Mouse (Mus musculus): ENCODE results near the gene Flnb.
A peak's percentile ranks its signal among the peaks of the same experiment; 100 is the strongest.

Flnb gene

DNA sequence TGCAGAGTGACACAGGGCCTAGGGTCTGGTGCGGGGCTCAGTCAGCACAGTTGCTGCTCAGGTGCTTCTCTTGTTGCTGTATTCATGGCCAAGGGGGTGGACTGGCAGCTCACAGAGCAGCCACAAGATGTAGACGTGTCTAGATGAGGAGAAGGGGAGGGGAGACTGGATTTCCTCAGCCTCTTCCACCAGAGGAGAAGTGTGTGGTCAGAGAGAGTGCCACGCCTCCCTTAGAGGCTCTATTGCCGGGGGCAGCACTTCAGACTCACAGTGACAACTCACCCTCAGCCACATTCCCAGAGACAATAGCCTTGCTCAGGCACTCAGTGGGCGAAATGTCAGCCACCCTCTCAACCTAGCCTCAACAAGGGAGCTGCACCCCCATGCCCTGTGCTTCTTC lies 127.5 kb downstream of the Flnb start:
- no peak for DNase-seq

DNA sequence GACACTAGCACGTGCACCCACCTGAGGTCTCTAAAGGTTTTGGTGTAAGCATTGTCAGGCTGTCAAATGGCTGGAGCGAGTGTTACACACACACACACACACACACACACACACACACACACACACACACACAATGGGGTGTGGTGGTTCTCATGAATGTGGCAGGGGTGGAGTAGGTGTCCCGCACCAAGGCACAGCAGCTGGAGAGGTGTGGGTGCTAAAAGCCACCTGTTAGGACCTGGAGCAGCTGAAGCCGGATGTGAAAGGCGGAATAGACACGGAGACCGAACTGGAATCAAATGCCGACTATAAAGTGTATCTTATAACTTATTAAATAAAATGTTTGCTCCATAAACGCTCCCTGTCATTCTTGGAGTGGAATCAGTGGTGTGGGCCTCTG lies 133.5 kb downstream of the Flnb start:
- DNase-seq, result no peak

DNA sequence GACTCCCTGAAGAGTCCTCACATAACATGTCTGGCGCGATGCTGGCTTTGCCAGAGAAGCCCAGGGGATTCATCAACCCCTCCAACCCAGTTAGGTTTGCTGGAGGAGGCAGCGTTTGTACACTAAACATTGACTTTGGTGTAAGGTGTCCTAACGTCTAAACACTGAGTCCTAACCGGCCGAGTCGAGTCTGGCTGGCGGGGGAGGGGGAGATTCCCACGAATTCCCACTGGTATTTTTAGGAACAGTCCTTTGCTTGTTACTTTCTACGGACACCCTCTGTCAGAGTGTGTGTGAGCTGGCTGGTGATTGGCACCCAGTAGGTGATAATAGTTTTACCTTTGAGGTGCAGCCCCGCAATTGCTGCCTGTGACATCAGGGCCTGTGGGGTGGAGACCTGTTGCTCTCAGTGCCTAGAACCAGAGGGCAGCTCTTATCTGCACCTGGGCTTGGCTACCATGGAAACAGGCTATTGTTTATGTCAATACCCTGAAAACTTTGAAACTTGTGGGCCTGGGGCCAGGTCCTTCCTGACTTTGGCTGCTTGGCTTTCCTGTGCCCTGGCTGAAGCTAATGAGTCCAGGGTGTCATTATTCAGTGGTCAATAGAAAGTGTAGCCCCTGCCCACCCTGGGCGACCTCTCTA lies 135.0 kb downstream of the Flnb start:
- no peak for DNase-seq

DNA sequence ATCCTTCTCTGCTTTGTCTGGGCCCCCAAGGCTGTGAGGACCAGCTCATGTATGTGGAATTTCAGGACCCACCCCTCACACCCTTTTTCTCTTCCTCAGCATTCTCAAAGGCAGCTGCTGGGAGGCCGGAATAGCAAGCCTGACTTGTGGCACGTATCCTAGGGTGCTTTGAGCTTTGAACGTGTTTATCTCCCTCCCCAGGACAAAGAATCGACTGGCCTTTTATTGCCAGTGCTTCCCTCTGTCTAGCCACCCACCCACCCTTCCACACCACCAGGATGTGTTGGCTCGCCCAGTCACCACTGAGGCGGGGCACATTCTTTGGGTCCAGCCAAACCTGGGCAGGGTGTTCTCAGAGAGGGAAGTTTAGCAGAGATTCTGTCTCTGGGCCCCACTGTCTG lies 136.3 kb downstream of the Flnb start:
- no peak for DNase-seq

DNA sequence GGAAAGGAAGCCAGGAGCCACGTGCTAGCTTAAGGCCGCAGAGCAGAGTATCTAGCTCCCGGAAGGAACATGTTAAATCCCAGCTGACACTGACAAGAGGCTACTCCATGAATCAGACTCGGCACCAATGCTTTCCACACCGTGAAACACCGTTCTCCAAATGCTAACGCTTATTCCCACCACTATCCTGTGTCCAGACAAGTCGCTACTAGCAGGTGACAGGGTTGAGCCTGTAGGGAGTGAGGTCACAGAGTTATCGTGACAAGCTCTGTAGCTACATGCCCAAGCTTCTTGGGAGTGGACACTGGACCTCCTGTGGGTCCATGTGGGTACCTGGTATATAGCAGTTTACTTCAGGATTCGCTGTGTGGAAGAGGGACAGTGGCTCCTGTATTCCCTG lies 138.7 kb downstream of the Flnb start:
- DNase-seq, result no peak

DNA sequence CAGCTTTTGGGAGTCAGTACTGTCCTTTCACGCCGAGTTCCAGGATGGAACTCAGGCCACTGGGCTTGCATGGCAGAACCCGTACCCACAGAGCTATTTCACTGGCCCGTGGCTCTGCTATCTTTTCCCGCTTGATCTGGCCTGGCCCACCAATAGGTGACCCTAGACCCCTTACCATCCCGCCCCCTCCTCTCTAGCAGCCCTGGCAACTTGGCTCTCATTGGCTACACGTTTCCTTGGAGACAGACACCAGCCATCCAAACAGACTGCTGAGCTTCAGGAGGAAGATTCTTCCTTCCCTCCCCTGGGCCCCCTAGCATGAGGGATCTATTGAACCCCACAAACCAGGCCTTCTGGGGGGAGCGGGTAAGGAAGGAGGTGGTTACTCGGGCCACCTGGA lies 139.3 kb downstream of the Flnb start, which contains the start of gene Gm45521:
Gene Gm45521 (plus strand): TSS at position 240 of the 400 bp plus-strand sequence.
- DNase-seq, result no peak

DNA sequence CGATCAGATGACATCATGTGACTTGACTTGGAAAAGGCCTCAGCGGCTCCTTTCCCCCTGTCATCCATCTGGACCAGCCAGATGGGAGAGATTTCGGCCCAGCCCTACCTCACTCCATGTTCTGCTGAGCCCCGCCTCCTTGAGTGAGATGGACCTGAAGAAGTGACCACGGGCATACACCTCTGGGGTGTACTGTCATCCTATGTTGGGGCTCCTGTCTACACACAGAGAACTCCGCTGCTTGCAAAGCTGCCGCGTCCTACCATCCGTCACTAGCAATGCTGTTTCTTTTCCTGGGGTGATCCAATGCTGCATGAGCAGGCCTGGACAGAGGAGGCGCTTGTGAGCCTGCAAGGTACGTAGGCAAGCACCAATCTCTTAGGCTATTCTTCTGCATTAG lies 142.9 kb downstream of the Flnb start:
- peak; percentile 63 for DNase-seq

DNA sequence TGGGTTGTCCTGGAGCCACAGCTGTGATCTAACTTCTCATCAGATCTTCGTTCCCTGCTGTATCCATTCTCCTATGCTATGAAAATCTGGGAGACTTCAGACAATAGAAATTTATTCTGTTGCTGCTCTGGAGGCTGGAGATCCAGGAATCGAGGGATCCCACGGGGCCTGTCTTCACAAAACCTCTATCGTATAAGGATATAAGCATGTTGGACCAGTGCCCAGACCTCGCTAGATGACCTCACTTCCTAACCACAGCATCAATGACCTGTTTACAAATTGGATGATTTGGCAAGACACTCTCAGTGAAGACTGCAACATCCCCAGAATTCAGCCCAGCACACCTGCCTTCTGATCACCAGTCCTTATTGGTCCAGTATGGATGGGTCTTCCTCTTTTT lies 144.0 kb downstream of the Flnb start:
- no peak for DNase-seq

DNA sequence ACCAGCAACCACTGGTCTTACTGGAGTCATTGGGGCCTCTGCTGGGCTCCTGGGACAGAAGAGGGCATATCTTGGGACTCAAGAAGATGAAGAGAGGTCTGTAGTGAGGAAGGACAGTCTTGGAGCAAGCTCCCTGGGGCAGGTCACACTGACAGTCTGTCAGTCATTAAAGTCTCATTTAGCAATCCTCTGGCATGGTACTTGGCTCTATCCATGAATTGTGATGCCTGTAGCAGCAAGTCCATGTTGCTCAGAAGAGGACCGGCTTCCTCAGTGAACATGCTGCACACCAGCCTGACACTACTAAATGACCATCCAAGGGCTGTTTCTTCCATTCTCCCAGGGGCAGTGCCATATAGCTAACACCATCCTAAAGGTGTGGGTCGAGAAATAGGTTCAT lies 144.9 kb downstream of the Flnb start:
- no peak for DNase-seq

DNA sequence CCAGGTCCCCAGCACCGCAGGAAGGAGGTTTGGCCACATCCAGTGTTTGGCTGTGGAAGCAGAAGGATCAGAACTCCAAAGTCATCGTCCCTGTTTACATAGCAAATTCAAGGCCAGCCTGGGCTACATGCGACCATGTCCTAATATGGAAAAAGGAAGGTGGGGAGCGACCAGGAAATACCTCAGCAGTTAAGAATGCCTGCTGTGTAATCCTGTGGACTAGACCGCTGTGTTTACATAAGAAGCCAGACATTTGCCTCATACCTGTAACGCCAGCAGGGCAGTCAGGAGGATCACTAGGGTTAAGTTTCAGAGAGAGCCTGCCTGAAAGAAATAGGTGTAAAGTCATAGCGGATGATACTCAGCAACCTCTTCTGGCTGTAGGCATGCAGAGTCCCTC lies 145.4 kb downstream of the Flnb start:
- no peak for DNase-seq

DNA sequence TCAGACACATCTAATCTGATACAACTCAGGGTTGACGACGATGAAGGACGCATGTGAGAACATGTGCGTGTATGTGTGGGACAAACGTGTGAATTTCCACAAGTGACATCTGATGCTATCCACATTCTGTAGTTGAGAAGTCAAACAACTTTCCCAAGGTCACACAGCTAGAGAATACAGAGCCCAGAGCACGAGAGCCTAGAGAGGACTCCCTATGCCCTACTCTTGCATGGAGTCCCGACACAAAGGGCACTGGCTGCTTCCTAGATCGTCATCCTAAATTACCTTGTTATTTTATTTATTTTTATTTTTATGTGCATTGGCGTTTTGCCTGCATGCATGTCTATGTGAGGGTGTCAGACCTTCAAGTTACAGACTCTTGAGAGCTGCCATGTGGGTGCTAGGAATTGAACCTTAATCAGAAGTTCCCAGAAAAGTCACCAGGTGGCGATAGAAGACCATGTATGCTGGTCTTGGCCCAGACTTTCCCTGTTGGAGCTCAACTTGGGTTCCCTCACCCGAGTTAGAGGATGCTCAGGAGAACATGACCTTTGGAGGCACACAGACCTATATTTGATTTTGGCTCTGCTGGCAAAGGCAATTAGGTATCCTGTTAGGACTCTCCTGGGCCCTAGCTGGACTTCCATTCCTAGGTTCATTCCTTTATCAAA lies 146.6 kb downstream of the Flnb start:
- peak; percentile 69 for DNase-seq

DNA sequence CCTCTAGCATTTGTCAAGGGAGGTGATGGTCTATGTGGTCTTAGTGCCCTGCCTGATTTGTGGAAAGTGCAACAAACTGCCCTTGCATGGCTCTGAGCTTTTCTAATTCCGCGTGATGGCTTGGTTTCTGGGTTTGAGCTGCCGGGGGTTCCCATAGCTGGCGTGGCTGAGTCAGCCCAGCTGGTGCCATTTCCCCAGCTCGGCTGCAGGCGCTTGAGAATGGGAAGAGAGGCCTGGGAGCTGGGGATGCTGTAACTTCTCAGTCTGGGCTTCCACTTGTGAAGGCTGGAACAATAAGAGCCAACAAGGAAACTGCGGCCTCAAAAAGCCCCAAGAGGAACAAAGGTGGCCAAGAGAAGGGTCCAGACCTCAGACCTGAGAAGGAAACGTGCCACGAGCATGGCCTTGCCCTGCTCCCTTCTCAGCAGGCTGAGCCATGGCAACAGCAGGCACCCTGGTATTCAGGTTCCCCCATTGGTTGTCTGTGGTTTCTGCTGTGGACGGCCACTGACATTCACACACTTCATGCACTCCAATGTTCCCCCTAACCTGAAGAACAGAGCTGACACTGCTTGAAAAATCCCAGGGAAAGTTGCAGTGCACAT lies 154.2 kb downstream of the Flnb start:
- no peak for DNase-seq

DNA sequence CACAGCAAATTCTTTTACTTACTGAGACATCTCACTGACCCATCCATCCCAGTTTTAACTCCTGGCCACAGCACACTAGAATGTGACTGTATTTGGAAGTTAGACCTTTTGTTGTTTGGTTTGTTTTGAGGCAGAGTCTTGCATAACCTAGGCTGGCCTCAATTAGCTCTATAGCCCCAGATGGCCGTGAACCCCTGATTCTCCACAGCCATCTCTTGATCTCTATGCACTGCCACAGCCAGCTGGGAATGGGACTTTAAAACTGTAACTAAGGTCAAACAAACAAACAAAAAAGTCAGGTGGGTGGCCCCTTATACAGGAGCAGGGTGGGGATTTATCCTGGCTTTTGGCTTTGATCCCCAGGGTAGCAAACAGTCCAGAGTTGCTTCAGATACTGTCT lies 156.9 kb downstream of the Flnb start:
- no peak for DNase-seq

DNA sequence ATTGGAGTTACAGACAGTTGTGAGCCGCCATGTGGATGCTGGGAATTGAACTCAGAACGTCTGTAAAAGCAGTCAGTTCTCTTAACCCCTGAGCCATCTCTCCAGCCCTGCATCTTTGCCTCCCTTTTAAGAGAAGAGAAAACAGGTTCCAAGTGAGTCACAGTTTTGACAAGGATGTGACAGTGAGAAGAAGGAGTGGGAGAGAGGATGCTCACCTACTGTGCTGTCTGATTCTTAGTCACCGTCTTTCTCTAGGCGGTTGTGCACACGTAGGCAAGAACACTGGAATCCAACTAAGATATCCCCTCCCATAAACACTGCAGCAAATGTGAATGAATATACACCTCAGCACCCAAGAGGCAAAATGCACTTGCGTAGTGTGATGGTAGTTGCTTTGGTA lies 157.4 kb downstream of the Flnb start:
- DNase-seq, result peak; percentile 31

DNA sequence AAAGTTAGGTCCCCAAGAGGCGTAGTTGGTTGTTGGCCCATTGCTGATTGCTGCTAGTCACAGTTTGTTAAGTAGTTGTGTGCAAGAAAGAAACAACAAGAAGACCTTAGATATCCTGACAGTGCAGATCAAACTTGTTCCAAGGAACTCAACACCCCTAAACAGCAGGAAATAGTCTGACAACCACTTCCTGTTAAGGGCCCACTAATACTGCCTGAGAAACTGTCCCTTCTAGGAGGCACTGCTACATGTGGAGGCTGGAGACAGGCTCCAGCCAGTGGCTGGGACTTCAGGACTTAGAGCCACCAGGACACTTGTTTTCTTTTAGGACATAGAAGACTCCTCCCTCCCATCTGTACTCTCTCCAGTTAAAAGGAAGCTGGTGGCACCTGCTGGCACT lies 159.7 kb downstream of the Flnb start:
- no peak for DNase-seq

DNA sequence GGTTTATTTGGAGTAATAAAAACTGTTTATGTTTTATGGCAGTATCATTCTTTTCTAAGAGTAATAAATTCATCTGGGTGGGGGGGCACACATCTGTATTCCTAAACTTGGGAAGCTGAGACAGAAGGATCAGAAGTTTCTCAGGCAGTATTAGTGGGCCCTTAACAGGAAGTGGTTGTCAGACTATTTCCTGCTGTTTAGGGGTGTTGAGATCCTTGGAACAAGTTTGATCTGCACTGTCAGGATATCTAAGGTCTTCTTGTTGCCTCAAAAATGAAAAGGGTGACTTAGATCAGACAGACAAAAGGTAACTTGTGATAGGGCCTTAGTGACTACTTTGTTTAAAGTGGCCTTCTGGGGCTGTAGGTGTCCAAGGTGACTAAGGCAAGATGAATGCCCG lies 160.4 kb downstream of the Flnb start:
- no peak for DNase-seq

DNA sequence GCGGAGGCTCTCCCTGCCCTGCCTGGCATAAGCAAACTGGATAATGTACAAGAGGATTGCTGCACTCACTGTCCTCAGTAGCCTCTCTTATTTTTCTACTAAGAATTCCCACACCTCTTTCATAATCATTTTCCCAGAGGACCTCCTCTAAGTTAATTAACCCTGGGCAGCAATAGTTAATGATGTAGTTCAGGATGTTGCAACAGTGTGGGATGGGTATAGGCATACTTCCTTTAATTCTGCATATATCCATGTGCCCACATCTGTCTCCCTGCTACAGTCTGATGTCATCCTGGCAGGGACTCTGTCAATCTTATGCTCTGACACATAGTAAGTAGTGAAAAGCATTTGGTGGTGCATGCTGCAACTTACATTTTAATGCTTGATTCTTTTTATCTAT lies 163.5 kb downstream of the Flnb start:
- no peak for DNase-seq

DNA sequence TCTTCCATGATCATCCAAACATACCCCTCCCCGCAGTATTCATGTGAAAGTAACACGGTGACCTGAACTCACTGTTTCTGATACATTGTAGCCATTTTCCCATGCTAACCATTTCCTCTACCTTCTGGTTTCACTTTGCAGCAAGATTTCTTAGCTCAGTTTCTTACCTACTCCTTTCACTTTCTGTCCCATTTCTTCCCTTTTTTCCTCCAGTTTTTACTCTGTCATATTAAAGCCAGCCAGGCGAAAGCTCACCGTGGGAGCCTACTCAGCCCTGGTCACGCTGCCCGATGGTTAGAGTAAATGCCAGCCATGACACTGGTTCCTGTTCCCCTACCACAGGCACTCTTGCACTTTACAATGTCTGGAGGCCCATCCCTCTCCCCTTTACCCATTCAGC lies 169.2 kb downstream of the Flnb start:
- no peak for DNase-seq

DNA sequence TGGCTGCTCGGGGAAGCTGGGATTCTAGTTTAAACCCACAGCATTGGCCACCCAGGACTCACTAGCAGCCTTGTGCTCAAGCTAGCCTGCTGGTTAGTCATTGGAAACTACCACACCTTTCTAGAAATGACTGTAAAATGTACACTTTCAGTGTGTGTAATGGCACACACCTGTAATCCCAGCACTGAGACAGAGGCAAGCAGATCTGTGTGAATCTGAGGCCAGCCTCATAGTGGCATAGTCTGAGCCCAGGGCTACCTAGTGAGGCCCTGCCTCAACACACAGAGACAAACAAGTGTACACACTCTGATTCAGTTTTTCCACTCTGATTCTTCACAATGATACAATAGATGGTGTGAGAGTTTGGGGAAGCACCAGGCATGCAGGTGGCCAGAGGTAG lies 171.6 kb downstream of the Flnb start:
- no peak for DNase-seq

DNA sequence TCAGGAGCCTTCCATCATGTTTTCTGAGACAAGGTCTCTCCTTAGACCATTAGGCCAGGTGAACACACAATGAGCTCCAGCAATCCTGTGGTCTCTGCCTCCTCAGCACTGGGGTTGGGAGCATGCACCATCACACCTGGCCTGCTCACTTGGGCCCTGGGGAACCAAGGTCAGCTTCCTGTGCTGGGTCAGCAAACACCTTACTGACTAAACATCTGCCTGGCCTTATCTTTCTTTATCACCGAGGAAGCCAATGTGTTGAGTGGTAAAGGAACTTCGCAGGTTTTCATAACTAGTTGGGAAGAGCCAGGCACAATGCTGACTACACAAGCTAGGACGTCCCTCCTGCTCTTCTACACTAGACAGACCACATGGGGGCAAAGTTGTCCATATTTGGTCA lies 172.2 kb downstream of the Flnb start:
- no peak for DNase-seq

DNA sequence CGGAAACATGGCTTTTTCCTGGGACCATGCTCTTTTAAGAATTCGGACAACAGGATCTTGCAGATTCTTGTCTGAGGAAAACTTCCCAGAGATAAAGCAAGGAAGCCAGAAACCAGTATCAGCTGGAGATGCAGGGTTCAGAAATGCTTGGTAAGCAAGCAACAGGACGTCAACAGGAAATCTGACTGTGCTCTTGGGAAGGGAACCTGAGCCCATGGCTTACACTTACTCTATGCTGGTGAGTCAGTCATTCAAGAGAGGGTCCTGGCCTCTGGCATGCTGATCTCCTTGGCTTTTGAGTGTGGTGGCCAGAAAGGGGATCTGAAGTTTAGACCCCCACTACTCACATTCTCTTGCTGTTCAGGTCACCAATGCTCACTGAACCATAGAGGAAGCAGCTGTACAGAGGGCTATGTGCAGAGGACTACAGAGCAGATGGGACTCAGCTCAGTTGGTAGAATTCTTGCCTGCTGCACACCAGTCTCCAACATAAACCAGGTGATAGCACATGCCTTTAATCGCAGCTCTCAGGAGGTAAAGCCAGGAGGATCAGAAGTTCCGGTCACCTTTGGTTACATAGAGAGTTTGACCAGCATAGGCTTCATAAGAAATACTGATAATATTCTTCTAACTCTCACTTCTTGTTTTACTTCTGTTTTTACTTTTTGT lies 173.5 kb downstream of the Flnb start:
- no peak for DNase-seq

DNA sequence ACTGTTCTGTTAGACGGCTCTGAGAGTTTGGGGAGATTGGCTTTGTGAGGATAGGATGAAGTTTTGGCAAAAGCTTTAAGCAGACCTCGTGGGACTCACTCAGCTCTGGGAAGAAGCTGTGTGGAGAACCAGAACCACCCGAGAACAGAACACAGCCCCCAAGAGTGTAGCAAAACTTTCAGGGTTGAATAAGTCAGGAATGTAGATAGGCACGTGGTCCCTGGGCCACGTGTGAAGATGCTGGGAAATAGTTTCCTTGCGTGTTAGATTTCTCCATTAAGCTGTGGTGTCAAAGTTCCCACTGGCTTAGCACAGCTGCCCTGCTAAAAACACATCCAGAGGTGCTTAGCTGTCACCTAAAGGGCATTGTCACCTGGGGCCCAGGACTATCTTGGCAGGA lies 174.4 kb downstream of the Flnb start:
- DNase-seq, result no peak

DNA sequence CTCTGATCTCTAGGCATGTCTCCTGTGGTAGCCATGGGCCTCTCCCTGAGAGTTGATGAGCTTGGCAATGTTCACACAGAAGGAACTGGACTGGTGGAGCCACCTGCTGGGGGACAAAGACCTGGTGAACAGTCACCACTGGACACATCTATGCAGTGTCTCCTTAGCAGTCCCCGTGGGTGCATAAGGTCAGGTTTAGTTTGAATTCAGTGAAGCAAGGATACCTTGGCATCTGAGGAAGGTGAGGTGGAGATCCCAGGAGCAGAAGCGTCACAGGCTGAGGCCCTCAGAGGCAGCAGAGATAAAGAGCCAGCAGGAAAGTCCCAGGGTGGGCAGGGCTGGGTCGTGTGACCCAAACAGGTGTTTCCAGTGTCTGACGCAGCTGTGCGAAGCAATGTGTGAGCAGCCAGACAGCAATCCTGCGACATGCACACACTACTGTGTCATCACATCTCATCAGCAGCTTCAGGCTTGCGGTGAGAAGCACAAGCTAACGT lies 176.6 kb downstream of the Flnb start, which contains the start of gene Dnase1l3:
Gene Dnase1l3 (minus strand): TSS at position 303 of the 497 bp plus-strand sequence.
- DNase-seq, result no peak

DNA sequence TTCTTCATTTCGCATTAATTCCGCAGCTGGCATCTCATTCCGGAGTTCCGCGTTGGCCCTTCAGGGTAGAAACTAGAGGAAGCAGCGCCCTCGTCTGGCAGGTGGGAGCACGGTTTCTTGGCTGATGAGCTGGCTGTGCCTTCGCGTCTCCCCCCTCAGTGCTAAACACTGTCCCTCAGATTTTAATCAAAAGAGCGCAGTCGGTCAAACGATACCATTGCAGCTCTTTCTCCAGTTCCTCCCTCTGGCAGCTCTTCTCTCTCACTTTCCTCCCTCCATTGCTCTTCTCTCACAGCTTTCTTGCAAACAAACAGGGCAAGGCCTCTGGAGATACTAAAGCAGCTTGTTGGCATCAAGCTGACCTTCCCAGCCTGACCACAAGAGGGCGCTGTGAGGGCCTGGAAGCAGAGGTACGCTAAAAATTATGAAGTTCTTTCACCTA lies 179.5 kb downstream of the Flnb start:
- peak; percentile 94 for DNase-seq

Data from right cerebral cortex, adult 18-20 months (tissue).